Mouse (Mus musculus) olfactory bulb, adult 2 months (tissue): ENCODE results near the gene Brk1.

Experiments used
- CTCF ChIP-seq: fragments of 200-500 bp; IDR thresholded peaks from 2 replicates; pipeline ENCODE4 v1.5.1; 2012; ENCODE audit warnings: low read depth, mild to moderate bottlenecking, low read length, moderate library complexity; ENCODE audit not compliant: insufficient read depth
- POLR2A ChIP-seq: fragments of 200-500 bp; IDR thresholded peaks from 2 replicates; pipeline ENCODE4 v1.6.1; 2012; ENCODE audit warnings: mild to moderate bottlenecking, low read depth, low read length, moderate library complexity; ENCODE audit not compliant: insufficient read depth

DNA sequence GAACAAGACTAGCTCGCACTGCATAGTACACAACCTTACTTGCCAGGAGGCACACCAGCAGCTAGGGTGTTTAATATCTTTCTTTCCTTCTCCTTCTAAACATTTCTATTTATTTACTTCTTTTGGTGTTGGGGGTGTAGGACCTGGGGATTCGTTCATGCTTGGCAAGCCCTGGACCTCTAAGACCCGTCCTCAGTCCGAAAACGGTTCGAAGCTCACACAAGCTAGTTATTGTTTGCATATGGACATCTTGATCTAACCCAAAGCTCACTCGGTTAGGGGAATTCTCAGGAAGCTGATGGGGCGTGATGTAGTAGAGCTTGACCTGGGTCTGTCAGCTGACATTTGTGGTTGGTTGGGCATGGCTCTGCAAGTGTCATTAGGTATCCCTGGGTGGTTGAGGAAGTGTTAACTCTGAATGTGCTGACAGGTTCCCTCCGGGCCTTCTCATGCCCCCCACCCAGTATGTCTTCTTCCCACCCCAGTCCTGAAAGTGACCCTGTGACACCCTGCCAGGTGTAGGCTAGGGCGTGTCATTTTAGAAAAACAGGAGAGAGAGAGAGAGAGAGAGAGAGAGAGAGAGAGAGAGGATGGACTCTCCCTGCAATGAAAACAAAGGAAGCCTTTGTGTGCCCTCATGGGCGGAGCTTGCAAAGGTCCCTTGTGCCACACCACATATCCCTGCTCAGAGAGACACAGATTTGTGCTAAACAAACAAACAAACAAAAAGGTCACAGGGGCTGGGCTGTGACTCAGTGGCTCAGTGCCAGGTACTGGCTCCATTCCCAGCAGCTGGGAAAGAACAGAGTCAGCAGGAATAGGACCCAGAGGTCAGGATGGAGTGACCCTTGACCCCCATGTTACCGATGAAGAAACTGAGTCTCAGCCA lies 57.0 kb downstream of the Brk1 start:
- TF ChIP-seq POLR2A (no peak), CTCF (no peak)
